Mouse (Mus musculus) heart, postnatal 0 days (tissue): ENCODE data around the gene Espn.

Source experiments
- CTCF ChIP-seq: IDR thresholded peaks from 2 replicates; pipeline ENCODE4 v1.5.1; 2016; ENCODE audit warnings: antibody characterized with exemption, control low read depth, low read depth
- EP300 ChIP-seq: IDR thresholded peaks from 2 replicates; pipeline ENCODE4 v1.6.1; 2016; ENCODE audit warnings: antibody characterized with exemption, low read depth

- TF ChIP-seq EP300 (no peak), CTCF (no peak)
These were observed 72.2 kb downstream of the Espn start for GRCm38 (mm10) chr4:152079931-152080330.
